Mouse (Mus musculus): Measurements from ENCODE around the gene Adamts2. TPM values are rescaled to one million over a fixed set of nuclear protein-coding genes. Genes with fewer than 3 reads are reported as not detected.

Gene Adamts2
- polyA plus RNA-seq, 1 experiment from 2014 or later: 3.4 TPM

- no peak overlapping the region for H3K9ac ChIP-seq (replicated peaks; ENCODE audit: low read depth, low read length)
- 80% methylated on average over 13 of the region's 13 CpGs for WGBS
- no peaks in the 10 kb centered on the region for H3K9me3 ChIP-seq (ENCODE audit: control insufficient read depth, low read length)
- H3K4me1 ChIP-seq (replicated peaks; ENCODE audit: control insufficient read depth, insufficient read depth, low read length): no peaks in the 10 kb centered on the region
- ATAC-seq: no peak
- no peak overlapping the region for H3K27ac ChIP-seq (ENCODE audit: low read length)
- no peaks in the 10 kb centered on the region for H3K36me3 ChIP-seq (ENCODE audit: control insufficient read depth, insufficient read depth)
- H3K4me2 ChIP-seq (ENCODE audit: low read length): no peak overlapping the region
- no peak overlapping the region for H3K4me3 ChIP-seq (replicated peaks; ENCODE audit: low read length)
- no peaks in the 10 kb centered on the region for H3K27me3 ChIP-seq (replicated peaks; ENCODE audit: control insufficient read depth, insufficient read depth, low read length)
Measured at GRCm38 (mm10) chr11:50591053-50591452, 10.8 kb upstream of the Adamts2 start.

DNA sequence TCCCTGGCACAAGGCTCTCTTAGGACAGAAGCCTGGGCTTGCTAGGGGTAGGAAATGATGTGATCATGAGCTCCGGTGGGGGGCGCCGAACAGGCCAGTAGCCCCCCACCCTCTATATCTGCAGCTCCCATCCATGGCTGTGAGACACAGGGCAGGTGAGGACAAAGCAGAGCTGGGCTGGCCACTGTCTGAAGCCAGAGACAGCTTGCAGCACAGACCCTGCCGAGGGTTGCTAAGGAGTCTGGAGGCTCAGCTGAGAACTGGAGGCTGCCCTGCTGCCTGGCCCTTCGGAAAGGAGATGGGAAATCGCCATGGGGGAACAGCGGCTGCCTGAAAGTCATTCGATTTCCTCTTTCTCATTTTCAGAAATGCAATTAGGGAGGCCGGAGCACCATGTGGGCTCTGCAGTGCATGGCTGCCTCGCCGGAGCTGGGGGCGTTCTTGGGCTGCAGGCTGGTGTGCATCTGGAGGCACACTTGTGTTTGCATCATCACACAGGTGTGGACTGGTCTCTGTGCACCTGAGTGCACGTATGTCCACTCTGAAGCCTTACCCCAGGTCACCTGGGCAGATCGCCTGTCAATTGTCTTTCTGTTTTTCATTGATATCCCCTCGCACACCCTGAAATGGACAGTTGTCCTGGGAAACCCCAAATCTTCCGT is 8.9 kb upstream of the Adamts2 start:
- ATAC-seq: no peak
- H3K4me3 ChIP-seq (replicated peaks; ENCODE audit: low read length): no peak overlapping the region
- H3K27ac ChIP-seq (ENCODE audit: low read length): no peak overlapping the region
- H3K9me3 ChIP-seq (ENCODE audit: control insufficient read depth, low read length): no peaks in the 10 kb centered on the region
- no peaks in the 10 kb centered on the region for H3K36me3 ChIP-seq (ENCODE audit: control insufficient read depth, insufficient read depth)
- WGBS: 81% methylated on average over 16 of the region's 16 CpGs
- no peaks in the 10 kb centered on the region for H3K4me1 ChIP-seq (replicated peaks; ENCODE audit: control insufficient read depth, insufficient read depth, low read length)
- no peak overlapping the region for H3K9ac ChIP-seq (replicated peaks; ENCODE audit: low read depth, low read length)
- no peaks in the 10 kb centered on the region for H3K27me3 ChIP-seq (replicated peaks; ENCODE audit: control insufficient read depth, insufficient read depth, low read length)
- H3K4me2 ChIP-seq (ENCODE audit: low read length): no peak overlapping the region

GRCm38 (mm10) chr11:50596571-50596970 is 5.3 kb upstream of the Adamts2 start:
- Histone ChIP-seq H3K4me3 (replicated peaks; ENCODE audit: low read length) (no peak overlapping the region), H3K36me3 (ENCODE audit: control insufficient read depth, insufficient read depth) (no peaks in the 10 kb centered on the region), H3K4me2 (ENCODE audit: low read length) (no peak overlapping the region), H3K4me1 (replicated peaks; ENCODE audit: control insufficient read depth, insufficient read depth, low read length) (peaks cover 2% of the 10 kb centered on the region; the same call in 1 of the 2 replicates), H3K9me3 (ENCODE audit: control insufficient read depth, low read length) (no peaks in the 10 kb centered on the region), H3K27ac (ENCODE audit: low read length) (no peak overlapping the region), H3K9ac (replicated peaks; ENCODE audit: low read depth, low read length) (no peak overlapping the region), H3K27me3 (replicated peaks; ENCODE audit: control insufficient read depth, insufficient read depth, low read length) (peaks cover 14% of the 10 kb centered on the region)
- no peak for ATAC-seq
- 79% methylated on average over 2 of the region's 2 CpGs for WGBS

DNA sequence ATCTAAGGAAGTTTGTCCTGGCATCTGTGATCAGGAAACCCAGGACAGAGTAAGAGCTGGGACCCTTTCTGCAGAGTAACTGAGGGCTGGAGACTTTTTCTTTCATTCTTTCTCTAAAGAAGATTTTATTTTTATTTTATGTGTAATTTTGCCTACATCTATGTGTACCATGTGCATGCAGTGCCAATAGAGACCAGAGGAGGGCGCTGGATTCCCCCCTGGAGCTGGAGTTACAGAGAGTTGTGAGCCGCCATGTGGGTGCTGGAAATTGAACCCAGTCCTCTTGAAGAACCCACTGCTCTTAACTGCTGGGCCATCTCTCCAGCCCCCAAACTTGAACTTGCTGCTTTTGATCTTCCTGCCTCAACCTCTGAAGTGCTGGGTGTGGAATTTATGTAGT is 2.7 kb upstream of the Adamts2 start:
- no peaks in the 10 kb centered on the region for H3K9me3 ChIP-seq (ENCODE audit: control insufficient read depth, low read length)
- no peaks in the 10 kb centered on the region for H3K36me3 ChIP-seq (ENCODE audit: control insufficient read depth, insufficient read depth)
- H3K4me2 ChIP-seq (ENCODE audit: low read length): no peak overlapping the region
- H3K27ac ChIP-seq (ENCODE audit: low read length): no peak overlapping the region
- no peak overlapping the region for H3K4me3 ChIP-seq (replicated peaks; ENCODE audit: low read length)
- H3K9ac ChIP-seq (replicated peaks; ENCODE audit: low read depth, low read length): no peak overlapping the region
- 71% methylated on average over 2 of the region's 2 CpGs for WGBS
- peaks cover 29% of the 10 kb centered on the region for H3K27me3 ChIP-seq (replicated peaks; ENCODE audit: control insufficient read depth, insufficient read depth, low read length)
- H3K4me1 ChIP-seq (replicated peaks; ENCODE audit: control insufficient read depth, insufficient read depth, low read length): peaks cover 18% of the 10 kb centered on the region
- ATAC-seq: no peak

DNA sequence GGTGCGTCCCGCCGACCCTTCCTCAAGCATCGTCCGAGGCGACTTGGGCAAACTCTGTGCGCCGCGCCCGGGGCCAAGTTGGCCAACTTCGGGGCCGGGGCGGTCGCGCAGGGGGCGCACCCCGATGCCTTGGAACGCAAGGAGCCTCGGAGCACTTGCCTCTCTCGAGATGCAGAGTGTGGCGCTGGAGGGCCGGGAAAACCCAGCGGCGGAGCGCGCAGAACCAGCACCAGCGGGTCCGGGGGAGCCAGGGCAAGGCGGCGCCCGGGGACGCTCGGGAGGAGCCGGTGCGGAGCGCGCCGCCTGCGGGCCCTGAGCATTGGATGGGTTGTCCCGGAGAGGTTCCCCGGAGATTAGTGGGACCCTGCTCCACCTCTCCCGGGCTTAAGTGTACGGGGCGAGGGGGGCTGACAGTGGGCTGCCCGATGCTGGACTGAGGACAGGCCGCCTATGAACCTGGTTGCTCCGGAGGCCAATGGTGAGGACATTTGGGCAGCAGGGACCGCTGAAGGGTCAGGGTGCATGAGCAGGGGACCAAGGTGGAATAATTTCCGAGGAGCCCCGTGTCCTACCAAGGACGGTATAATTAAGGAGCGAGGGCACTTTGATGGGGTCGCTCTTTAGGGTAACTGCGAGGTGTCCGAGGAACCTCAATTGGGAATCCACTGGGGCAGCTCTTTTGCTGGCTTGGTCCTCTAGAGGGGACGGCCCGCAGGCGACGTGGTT is 635 bp downstream of the Adamts2 start:
- Histone ChIP-seq H3K9me3 (ENCODE audit: control insufficient read depth, low read length) (no peaks in the 10 kb centered on the region), H3K4me2 (ENCODE audit: low read length) (peak overlapping the region; percentile 98), H3K27me3 (replicated peaks; ENCODE audit: control insufficient read depth, insufficient read depth, low read length) (peaks cover 45% of the 10 kb centered on the region), H3K4me1 (replicated peaks; ENCODE audit: control insufficient read depth, insufficient read depth, low read length) (peaks cover 18% of the 10 kb centered on the region), H3K4me3 (replicated peaks; ENCODE audit: low read length) (peak overlapping the region; percentile 71), H3K27ac (ENCODE audit: low read length) (no peak overlapping the region), H3K36me3 (ENCODE audit: control insufficient read depth, insufficient read depth) (no peaks in the 10 kb centered on the region), H3K9ac (replicated peaks; ENCODE audit: low read depth, low read length) (peak overlapping the region; percentile 65)
- ATAC-seq: peak; percentile 47
- under 1% methylated on average over 59 of the region's 59 CpGs for WGBS

DNA sequence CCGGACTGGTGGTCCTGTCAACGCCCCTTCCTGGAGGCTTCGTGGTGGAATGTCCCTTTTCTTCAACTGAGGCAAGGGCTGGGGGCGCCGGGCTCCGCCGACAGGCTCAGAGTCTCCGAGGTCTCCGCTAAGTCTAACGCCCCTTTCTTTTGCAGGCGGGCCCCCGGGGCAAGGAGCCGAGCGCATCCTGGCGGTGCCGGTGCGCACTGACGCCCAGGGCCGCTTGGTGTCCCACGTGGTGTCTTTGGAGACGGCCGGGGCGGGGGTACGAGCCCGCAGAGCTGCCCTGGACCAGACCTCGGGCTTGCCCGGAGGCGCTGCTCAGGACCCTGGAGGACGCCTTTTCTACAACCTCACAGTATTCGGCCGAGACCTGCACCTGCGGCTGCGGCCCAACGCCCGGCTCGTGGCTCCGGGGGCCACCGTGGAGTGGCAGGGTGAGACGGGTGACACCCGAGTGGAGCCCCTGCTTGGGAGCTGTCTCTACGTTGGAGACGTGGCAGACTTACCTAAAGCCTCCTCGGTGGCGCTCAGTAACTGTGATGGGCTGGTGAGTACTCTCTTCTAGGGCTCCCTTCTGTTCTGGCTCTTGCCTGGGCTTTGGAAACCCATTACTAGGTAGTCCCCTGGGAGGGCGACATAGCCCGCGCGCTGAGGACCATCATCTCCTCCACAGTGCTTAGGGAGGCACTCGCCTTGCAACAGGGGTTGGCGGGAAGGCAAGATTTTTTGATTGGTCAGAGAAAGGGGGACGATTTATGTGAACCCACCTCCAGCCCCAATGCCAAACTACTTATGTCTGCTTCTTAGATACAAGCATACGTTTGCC is 1.4 kb downstream of the Adamts2 start:
- Histone ChIP-seq H3K4me3 (replicated peaks; ENCODE audit: low read length) (peak overlapping the region; percentile 71), H3K4me1 (replicated peaks; ENCODE audit: control insufficient read depth, insufficient read depth, low read length) (peaks cover 18% of the 10 kb centered on the region), H3K9me3 (ENCODE audit: control insufficient read depth, low read length) (no peaks in the 10 kb centered on the region), H3K27me3 (replicated peaks; ENCODE audit: control insufficient read depth, insufficient read depth, low read length) (peaks cover 45% of the 10 kb centered on the region), H3K4me2 (ENCODE audit: low read length) (peak overlapping the region; percentile 98), H3K9ac (replicated peaks; ENCODE audit: low read depth, low read length) (peak overlapping the region; percentile 65), H3K36me3 (ENCODE audit: control insufficient read depth, insufficient read depth) (no peaks in the 10 kb centered on the region), H3K27ac (ENCODE audit: low read length) (no peak overlapping the region)
- under 1% methylated on average over 52 of the region's 52 CpGs for WGBS
- peak; percentile 41 for ATAC-seq

DNA sequence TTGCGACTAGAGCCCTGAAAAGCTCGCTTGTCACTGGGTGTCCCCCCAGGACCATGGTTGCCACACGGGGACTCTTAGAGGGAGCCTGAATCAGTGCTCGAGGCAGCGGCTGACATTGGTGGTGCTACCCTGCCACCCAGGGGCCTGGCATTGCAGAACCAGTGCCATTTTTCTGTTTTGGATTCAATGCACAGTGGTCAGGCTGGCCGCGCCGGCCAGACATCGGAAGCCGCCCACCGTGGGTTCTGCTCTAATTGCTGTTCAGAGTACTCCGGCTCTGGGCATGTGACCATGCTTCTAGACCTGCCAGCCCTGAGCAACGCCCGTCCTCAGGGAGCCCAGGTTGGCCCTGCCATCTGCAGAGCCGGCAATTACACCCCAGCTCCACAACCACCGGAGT is 2.5 kb downstream of the Adamts2 start:
- peaks cover 45% of the 10 kb centered on the region for H3K27me3 ChIP-seq (replicated peaks; ENCODE audit: control insufficient read depth, insufficient read depth, low read length)
- no peak for ATAC-seq
- H3K9ac ChIP-seq (replicated peaks; ENCODE audit: low read depth, low read length): no peak overlapping the region
- no peak overlapping the region for H3K4me2 ChIP-seq (ENCODE audit: low read length)
- no peak overlapping the region for H3K4me3 ChIP-seq (replicated peaks; ENCODE audit: low read length)
- no peaks in the 10 kb centered on the region for H3K9me3 ChIP-seq (ENCODE audit: control insufficient read depth, low read length)
- H3K4me1 ChIP-seq (replicated peaks; ENCODE audit: control insufficient read depth, insufficient read depth, low read length): peaks cover 18% of the 10 kb centered on the region
- no peak overlapping the region for H3K27ac ChIP-seq (ENCODE audit: low read length)
- H3K36me3 ChIP-seq (ENCODE audit: control insufficient read depth, insufficient read depth): no peaks in the 10 kb centered on the region
- 69% methylated on average over 16 of the region's 16 CpGs for WGBS

DNA sequence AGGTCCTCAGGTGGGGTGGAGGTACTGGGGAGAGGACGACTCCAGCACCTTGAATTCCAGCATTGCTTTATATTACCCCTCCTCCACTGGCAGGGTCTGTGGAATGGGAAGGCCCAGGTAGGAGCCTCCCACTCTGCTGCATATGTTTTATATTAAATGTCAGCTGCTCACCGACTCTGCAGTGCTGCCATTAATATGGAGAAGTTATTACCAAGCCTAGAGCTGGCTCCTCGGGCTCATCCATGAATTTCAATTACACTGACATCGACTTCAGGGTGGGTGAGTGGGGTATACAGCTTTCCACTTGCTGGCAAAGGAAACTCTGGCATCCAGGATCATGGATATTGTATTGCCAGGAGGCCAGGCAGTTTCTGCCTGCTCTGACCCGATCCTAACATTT is 9.3 kb downstream of the Adamts2 start:
- ATAC-seq: no peak
- H3K9me3 ChIP-seq (ENCODE audit: control insufficient read depth, low read length): no peaks in the 10 kb centered on the region
- H3K27me3 ChIP-seq (replicated peaks; ENCODE audit: control insufficient read depth, insufficient read depth, low read length): 0 out of 2 replicates have a peak, but pooled peaks cover 2% of the 10 kb centered on the region
- H3K27ac ChIP-seq (ENCODE audit: low read length): no peak overlapping the region
- H3K36me3 ChIP-seq (ENCODE audit: control insufficient read depth, insufficient read depth): no peaks in the 10 kb centered on the region
- no peak overlapping the region for H3K9ac ChIP-seq (replicated peaks; ENCODE audit: low read depth, low read length)
- 68% methylated on average over 5 of the region's 5 CpGs for WGBS
- H3K4me2 ChIP-seq (ENCODE audit: low read length): no peak overlapping the region
- no peaks in the 10 kb centered on the region for H3K4me1 ChIP-seq (replicated peaks; ENCODE audit: control insufficient read depth, insufficient read depth, low read length)
- no peak overlapping the region for H3K4me3 ChIP-seq (replicated peaks; ENCODE audit: low read length)

GRCm38 (mm10) chr11:50617015-50617543 is 15.2 kb downstream of the Adamts2 start:
- Histone ChIP-seq H3K27me3 (replicated peaks; ENCODE audit: control insufficient read depth, insufficient read depth, low read length) (no peaks in the 10 kb centered on the region), H3K9me3 (ENCODE audit: control insufficient read depth, low read length) (no peaks in the 10 kb centered on the region), H3K27ac (ENCODE audit: low read length) (no peak overlapping the region), H3K9ac (replicated peaks; ENCODE audit: low read depth, low read length) (no peak overlapping the region), H3K4me1 (replicated peaks; ENCODE audit: control insufficient read depth, insufficient read depth, low read length) (no peaks in the 10 kb centered on the region), H3K4me2 (ENCODE audit: low read length) (no peak overlapping the region), H3K36me3 (ENCODE audit: control insufficient read depth, insufficient read depth) (no peaks in the 10 kb centered on the region), H3K4me3 (replicated peaks; ENCODE audit: low read length) (no peak overlapping the region)
- no peak for ATAC-seq
- 93% methylated on average over 11 of the region's 11 CpGs for WGBS

Measured in forebrain, embryonic 16.5 days (tissue).